Mouse (Mus musculus) splenic B cell, adult 2 months (primary cell): Measurements from ENCODE around the gene Olfr372.
"Not testable (repeated sequence)": the region's sequence is repeated elsewhere in the genome, so short reads cannot be mapped to it uniquely, and the experiment has no call there.

ENCODE experiments used
- DNase-seq: peaks from one replicate; pipeline ENCODE4 v3.0.0-alpha.2; 2011; ENCODE audit warnings: low read depth, low spot score
- H3K27me3 ChIP-seq: 2 replicates; pipeline ENCODE4 v1.6.1; 2012; ENCODE audit warnings: mild to moderate bottlenecking, low read length, moderate library complexity, mixed read lengths; ENCODE audit not compliant: control insufficient read depth, poor library complexity, insufficient read depth, severe bottlenecking
- H3K36me3 ChIP-seq: 2 replicates; pipeline ENCODE4 v1.6.1; 2012; ENCODE audit warnings: mild to moderate bottlenecking, low read length, moderate library complexity, mixed read lengths; ENCODE audit not compliant: control insufficient read depth, poor library complexity, insufficient read depth, severe bottlenecking

Olfr372 gene

DNA sequence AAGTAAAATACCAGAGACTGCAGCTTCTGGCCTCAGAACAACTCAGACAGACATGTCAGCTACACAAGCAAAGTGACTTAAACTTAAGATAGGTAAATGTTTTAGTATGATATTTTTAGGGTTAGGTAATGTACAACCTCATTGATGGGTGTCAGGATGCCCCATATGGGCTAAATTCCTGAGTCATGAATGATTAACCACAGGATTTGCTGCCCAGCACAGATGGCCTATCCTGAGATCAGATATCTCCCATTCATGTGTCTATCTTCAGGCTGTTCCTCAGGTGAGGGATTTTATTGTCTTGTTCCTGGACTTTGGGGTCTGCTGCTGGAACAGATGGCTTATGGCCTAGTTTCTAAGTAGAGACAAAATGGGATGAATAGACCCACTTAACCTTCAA is 13.6 kb downstream of the Olfr372 start:
- H3K27me3 ChIP-seq, DNase-seq: not testable (repeated sequence)

DNA sequence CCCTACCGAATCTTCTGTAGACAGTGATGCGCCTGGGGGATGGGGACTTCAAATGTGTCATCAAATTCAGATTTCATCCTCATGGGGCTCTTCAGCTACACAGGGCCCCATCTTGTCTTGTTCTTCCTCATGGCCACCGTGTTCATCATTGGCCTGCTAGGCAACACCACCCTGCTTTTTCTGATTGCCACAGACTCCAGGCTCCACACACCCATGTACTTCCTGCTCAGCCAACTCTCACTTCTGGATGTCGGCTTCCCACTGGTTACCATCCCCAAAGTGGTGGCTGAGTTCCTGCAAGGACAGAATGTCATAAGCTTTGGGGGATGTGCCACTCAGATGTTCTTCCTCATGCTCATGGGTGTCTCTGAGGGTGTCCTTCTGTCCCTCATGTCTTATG is 16.6 kb downstream of the Olfr372 start:
- not testable (repeated sequence) for H3K27me3 ChIP-seq, DNase-seq, H3K36me3 ChIP-seq

More for the DNA sequence above, 13.6 kb downstream of the Olfr372 start:
- H3K36me3 ChIP-seq = not testable (repeated sequence)

DNA sequence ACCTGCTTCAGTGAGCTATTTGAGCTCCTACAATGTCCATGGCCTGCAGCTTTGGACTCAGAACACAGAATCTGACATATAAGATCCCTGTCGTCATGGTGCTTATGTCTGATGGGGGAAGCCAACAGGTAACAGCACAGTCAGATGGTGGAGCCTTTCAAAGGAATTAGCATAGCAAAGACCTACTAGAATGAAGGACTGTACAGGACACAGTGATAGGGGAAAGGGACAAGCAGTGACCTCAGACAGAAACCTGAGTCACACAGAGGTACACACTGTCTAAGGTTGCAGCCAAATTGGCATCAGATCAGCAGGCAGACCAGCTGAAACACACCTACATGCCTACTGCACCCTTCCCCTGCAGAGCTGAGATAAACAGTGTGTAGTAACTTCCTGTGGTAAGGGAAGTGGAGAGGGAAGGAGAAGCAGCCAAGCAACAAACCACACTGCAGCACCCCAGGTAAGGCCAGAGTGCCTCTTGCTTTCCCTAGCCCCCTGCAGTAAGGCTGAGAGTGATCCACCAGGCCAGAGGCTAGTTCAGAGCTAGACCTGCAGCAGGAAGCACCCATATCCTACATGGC is 25.9 kb downstream of the Olfr372 start:
- H3K36me3 ChIP-seq, H3K27me3 ChIP-seq: not testable (repeated sequence)
- peak; percentile 47 for DNase-seq

DNA sequence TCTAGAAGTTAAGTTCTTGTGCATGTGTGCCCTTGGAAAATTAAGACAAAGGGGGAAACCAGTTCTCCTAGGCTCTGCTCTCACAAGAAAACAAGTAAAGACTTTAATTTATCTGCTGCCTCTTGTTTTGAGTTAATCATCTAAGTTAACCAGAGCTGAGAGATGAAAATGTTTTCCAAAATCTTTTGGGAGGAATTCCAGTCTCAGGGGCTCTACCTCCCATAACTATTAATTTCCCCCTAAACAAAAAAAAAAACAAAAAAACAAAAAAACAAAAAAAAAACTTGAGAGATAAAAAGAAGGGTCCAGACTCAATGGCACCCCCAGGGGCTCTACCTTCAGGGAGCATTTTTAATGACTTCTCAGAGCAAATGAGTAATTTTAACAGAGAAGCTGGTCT is 41.9 kb downstream of the Olfr372 start, which contains the start of gene Olfr373:
Gene Olfr373 (plus strand): TSS at position 301 of the 400 bp plus-strand sequence.
- not testable (repeated sequence) for H3K36me3 ChIP-seq, H3K27me3 ChIP-seq, DNase-seq

DNA sequence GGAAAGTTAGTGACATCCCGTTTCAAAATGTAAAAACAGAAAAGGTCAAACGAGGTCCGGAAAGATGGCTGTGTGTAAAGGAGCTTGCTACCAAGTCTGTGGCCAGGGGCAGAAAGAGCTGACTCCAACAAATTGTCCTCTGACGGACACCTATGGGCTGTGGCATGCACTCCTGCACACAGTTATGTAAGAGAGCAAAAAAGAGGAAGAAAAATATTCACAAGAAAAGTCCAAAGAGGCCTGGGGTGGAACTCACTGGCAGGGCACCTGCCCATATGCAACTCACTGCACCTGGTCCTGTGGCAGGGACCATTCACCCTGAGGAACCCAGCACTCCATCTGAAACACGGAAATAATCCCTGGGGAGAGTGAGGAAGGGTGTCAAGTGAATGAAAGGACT is 43.7 kb downstream of the Olfr372 start:
- Histone ChIP-seq H3K36me3 (no peaks in the 10 kb centered on the region), H3K27me3 (no peaks in the 10 kb centered on the region)
- peak; percentile 51 for DNase-seq

DNA sequence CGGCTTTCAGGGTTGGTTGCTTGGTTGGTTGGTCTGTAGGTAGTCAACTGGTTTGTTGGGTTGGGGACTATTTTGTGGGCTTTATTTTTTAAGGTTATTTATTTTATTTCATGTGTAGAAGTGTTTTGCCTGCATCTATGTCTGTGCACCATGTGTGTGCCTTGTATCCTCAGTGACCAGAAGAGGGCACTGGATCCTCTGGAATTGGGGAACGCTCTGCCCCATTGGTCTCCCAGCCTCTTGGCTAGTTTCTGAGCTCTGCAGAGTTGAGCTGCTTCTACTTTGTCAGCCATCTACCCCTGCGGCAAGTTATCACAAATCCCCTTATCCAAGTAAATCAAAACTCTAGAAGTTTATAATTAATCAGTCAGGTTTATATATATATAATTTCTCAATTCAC is 46.6 kb downstream of the Olfr372 start:
- not testable (repeated sequence) for H3K27me3 ChIP-seq, DNase-seq, H3K36me3 ChIP-seq

DNA sequence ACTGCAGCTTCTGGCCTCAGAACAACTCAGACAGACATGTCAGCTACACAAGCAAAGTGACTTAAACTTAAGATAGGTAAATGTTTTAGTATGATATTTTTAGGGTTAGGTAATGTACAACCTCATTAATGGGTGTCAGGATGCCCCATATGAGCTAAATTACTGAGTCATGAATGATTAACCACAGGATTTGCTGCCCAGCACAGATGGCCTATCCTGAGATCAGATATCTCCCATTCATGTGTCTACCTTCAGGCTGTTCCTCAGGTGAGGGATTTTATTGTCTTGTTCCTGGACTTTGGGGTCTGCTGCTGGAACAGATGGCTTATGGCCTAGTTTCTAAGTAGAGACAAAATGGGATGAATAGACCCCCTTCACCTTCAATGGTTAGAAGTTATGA is 55.7 kb downstream of the Olfr372 start:
- DNase-seq, H3K27me3 ChIP-seq, H3K36me3 ChIP-seq: not testable (repeated sequence)

DNA sequence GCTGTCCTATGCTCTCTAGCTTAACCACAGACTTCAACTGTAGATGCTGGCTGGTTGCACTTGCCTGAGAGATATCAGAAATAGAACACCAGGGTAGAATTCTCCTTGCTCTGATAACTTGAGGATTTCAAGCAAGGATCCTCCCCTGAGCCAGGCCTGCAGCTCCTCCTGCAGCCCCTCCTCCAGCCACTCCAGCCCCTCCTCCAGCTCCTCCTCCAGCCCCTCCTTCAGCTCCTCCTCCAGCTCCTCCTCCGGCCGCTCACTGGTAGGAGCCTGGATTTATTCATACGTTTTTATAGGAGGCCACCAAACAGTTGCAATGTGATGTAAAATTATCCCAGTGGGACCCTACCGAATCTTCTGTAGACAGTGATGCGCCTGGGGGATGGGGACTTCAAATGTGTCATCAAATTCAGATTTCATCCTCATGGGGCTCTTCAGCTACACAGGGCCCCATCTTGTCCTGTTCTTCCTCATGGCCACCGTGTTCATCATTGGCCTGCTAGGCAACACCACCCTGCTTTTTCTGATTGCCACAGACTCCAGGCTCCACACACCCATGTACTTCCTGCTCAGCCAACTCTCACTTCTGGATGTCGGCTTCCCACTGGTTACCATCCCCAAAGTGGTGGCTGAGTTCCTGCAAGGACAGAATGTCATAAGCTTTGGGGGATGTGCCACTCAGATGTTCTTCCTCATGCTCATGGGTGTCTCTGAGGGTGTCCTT is 58.5 kb downstream of the Olfr372 start:
- not testable (repeated sequence) for H3K27me3 ChIP-seq, DNase-seq, H3K36me3 ChIP-seq

DNA sequence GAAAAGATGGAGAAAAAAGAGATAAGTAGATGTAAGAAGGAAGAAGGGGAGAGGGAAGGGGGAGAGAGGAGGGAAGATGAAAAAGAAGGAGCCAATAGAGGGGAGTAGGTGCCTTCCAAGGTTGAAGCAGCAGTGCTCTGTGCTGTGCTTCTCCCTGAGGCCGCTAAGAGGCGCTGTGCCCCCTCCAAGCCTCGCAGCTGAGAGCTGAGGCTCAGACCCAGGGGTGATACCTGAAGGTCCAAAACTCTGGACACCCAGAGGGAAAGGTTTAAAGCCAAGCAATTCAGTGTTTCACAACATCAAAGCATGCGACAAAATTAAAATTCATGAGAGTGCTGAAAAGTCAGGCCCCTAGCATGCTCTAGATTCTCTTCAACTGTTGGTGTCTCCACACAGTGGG is 64.1 kb downstream of the Olfr372 start:
- DNase-seq = peak; percentile 58
- H3K36me3 ChIP-seq = no peaks in the 10 kb centered on the region
- H3K27me3 ChIP-seq = no peaks in the 10 kb centered on the region

DNA sequence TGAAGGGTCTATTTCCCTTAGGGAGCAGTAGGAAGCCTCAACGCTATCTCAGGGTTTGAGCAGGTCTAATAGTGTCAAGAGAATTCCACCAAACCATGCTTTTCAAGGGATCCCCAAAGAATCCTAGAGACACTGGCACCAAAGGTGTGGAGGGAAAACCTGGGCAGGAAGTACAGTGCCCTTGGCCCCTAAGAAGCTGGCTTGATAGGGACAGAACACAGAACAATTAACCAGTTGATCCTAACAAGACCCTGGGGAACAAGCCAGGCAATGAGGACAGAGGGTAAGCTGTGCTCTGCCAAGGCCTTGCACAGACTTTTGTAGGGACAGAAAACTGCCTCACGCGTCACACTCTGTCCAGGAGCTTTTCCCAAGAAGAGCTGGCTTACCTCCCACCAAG is 65.7 kb downstream of the Olfr372 start, which contains the start of gene Olfr374:
Gene Olfr374 (plus strand): TSS at position 301 of the 400 bp plus-strand sequence.
- Histone ChIP-seq H3K27me3 (no peaks in the 10 kb centered on the region), H3K36me3 (no peaks in the 10 kb centered on the region)
- no peak for DNase-seq
